Mouse (Mus musculus) stomach, embryonic 14.5 days (tissue): ENCODE measurements around the gene Tcp11l1. TPM values are rescaled to one million over a fixed set of nuclear protein-coding genes. Genes with fewer than 3 reads are reported as not detected.

Source experiments
- ATAC-seq: fragments of 200-750 bp; cut with Nextera tagmentation; 2 replicates; pipeline ENCODE4 v1.8.0; 2017; ENCODE audit warnings: low read depth, moderate TSS enrichment; ENCODE audit not compliant: insufficient number of reproducible peaks, insufficient read depth, low FRiP score
- H3K27ac ChIP-seq: fragments of 300-500 bp; sonication (generic); 2 replicates; pipeline ENCODE4 v1.5.1; 2014; ENCODE audit warnings: mild to moderate bottlenecking, low read length, moderate library complexity, mixed read lengths
- H3K27me3 ChIP-seq: fragments of 300-500 bp; sonication (generic); 2 replicates; pipeline ENCODE4 v1.6.1; 2014; ENCODE audit warnings: low read length, control low read depth, mixed read lengths; ENCODE audit not compliant: control insufficient read depth, insufficient read depth
- H3K36me3 ChIP-seq: fragments of 300-500 bp; sonication (generic); 2 replicates; pipeline ENCODE4 v1.6.1; 2014; ENCODE audit warnings: mild to moderate bottlenecking, control low read depth, low read length, moderate library complexity, mixed read lengths; ENCODE audit not compliant: control insufficient read depth, insufficient read depth
- H3K4me1 ChIP-seq: fragments of 300-500 bp; sonication (generic); 2 replicates; pipeline ENCODE4 v1.6.1; 2014; ENCODE audit warnings: low read length, control low read depth, mixed read lengths; ENCODE audit not compliant: control insufficient read depth, insufficient read depth
- H3K4me2 ChIP-seq: fragments of 300-500 bp; sonication (generic); replicated peaks from 2 replicates; pipeline ENCODE4 v1.6.1; 2014; ENCODE audit warnings: low read depth, low read length, control low read depth
- H3K4me3 ChIP-seq: fragments of 300-500 bp; sonication (generic); 2 replicates; pipeline ENCODE4 v1.5.1; 2014; ENCODE audit warnings: low read depth, low read length, control low read depth
- H3K9ac ChIP-seq: fragments of 300-500 bp; sonication (generic); replicated peaks from 2 replicates; pipeline ENCODE4 v1.6.1; 2014; ENCODE audit warnings: low read depth, mild to moderate bottlenecking, control low read depth, low read length, moderate library complexity, mixed read lengths
- H3K9me3 ChIP-seq: fragments of 300-500 bp; sonication (generic); 2 replicates; pipeline ENCODE4 v1.6.1; 2016; ENCODE audit warnings: low read depth, low read length, control low read depth; ENCODE audit not compliant: control insufficient read depth
- WGBS: fragments of 180-500 bp; shearing (Covaris S2); extraction: QIAGEN DNeasy Blood & Tissue Kit; methylation state at CpG from one replicate; pipeline ENCODE4 v1.1.7; 2014; 5-methylcytosine and 5-hydroxymethylcytosine counted together
- polyA plus RNA-seq: library from polyadenylated mRNA; unstranded; fragments of >200 nt; fragmentation: Nextera tagmentation; extraction: Ambion mirVana; gene quantifications from 2 replicates; pipeline ENCODE4 v1.2.1, GENCODE M21; 2014

Gene Tcp11l1
- polyA plus RNA-seq = 46.1 and 55.2 TPM in 2 replicates

DNA sequence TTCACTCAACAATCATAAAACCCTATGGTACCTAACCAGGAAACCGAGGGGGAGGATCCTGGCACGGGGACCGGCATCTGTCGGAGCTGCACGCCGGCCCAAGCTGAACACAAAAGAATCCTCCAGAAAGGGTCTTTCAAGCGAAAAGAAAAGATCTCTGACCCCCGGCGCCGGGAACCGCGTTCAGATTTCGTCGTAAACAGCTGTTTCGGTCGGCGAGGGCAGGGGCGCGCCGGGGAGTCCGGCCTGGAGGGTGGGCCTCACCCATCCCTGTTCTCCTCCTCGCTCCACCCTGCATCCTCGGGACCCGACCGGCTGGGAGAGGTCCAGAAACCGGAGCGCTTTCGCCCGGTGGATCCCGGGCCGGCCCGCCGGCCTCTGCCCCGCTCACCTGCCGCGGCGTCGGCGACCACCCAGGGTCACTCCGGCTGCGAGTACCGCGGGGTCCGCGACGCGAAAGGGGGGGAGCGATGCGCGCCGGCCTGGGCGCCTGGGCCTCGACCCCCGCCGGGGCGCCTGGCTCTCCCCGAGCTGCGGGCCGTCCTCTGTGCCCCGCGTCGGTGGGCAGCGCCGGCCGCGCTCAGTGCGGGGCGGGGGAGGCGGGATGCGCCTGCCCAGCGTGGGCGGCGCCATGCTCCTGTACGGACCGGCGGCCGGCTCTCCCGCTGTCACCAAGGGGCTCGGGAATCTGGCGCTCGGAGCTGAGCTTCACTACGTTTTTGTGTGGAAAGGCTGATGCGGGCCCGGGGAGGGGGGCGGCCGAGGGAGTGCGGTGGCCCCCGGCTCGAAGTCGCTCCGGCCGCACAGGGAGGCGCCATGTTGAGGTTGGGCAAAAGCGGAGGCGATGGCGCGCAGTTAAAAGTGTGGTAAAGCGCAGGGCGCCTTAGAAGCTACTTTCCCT is at the start of gene Tcp11l1:
TSS of gene Tcp11l1 (minus strand) at position 585 of the 901 bp plus-strand sequence.
- ATAC-seq = peak; percentile 89
- Histone ChIP-seq H3K4me3 (peak within 1 kb of the TSS; percentile 59), H3K4me1 (0 out of 2 replicates have a peak, but pooled peaks cover 4% of the 10 kb centered on the region), H3K9me3 (no peaks in the 10 kb centered on the region), H3K27me3 (no peaks in the 10 kb centered on the region), H3K27ac (peak within 1 kb of the TSS; percentile 70), H3K9ac (peak within 1 kb of the TSS; percentile 67), H3K4me2 (peak within 1 kb of the TSS; percentile 66), H3K36me3 (no peaks in the 10 kb centered on the region; the same call in 1 of the 2 replicates)
- under 1% methylated on average over 78 of the region's 99 CpGs for WGBS

GRCm38 (mm10) chr2:104750611-104751010 is 38.6 kb upstream of the Tcp11l1 start:
- Histone ChIP-seq H3K4me1 (no peaks in the 10 kb centered on the region), H3K9me3 (no peaks in the 10 kb centered on the region), H3K4me2 (no peak overlapping the region), H3K27ac (no peak overlapping the region), H3K9ac (no peak overlapping the region), H3K27me3 (no peaks in the 10 kb centered on the region), H3K4me3 (no peak overlapping the region), H3K36me3 (peaks cover 4% of the 10 kb centered on the region; the same call in 1 of the 2 replicates)
- no peak for ATAC-seq
- WGBS = 63% methylated on average over 3 of the region's 3 CpGs

DNA sequence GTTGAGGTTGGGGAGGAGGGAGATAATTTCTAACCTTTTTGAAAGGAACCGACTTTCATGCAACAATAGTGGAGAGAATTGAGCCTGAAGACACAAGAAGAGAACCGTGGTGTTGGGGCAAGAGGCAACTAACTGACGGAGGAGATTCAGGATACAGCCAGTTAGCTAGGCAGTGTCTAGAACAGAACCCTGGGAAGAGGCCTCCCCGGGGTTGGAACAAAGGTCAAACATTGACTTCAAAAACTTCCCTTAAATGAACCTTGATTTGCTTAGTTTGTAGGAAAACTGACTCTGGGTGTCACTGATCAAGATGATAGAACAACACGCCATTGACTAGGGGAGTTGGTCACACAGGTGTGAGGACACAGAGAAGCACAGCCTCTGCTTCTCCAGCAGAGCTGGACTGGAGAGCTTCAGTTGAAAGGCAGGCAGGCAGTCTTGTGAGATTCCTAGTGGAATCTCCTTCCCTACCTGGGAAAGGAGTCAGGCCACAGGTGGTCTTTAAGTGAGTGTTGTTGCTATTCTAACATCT is 36.7 kb upstream of the Tcp11l1 start:
- no peak for ATAC-seq
- Histone ChIP-seq H3K27me3 (no peaks in the 10 kb centered on the region), H3K9ac (no peak overlapping the region), H3K27ac (no peak overlapping the region), H3K4me3 (no peak overlapping the region), H3K4me2 (no peak overlapping the region), H3K9me3 (no peaks in the 10 kb centered on the region), H3K4me1 (no peaks in the 10 kb centered on the region), H3K36me3 (peaks cover 4% of the 10 kb centered on the region; the same call in 1 of the 2 replicates)
- WGBS = 80% methylated on average over 5 of the region's 5 CpGs

GRCm38 (mm10) chr2:104746251-104746650 is 34.3 kb upstream of the Tcp11l1 start:
- Histone ChIP-seq H3K4me3 (no peak overlapping the region), H3K4me2 (no peak overlapping the region), H3K27me3 (no peaks in the 10 kb centered on the region), H3K4me1 (peaks cover 5% of the 10 kb centered on the region), H3K36me3 (no peaks in the 10 kb centered on the region), H3K27ac (no peak overlapping the region), H3K9me3 (no peaks in the 10 kb centered on the region), H3K9ac (no peak overlapping the region)
- 48% methylated on average over 8 of the region's 8 CpGs for whole genome bisulfite sequencing
- ATAC-seq = no peak

DNA sequence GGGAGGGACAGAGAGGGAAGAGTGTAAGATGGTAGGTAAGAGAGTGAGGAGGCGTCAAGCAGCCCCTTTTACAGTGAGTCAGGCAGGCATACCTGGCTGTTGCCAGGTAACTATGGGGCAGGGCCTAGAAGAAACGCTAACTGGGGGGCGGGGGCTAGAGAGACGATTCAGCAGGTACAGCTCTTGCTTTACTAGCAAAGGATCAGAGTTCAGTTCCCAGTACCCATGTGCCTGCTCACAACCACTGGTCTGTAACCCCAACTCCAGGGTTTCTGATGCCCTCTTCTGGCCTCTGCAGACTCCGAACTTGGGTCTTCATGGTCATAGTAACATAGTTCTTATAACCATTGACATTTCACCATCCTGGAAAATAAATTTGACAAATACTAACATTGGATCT is 32.0 kb upstream of the Tcp11l1 start:
- Histone ChIP-seq H3K4me1 (peaks cover 9% of the 10 kb centered on the region), H3K9ac (no peak overlapping the region), H3K36me3 (no peaks in the 10 kb centered on the region), H3K4me2 (no peak overlapping the region), H3K27ac (no peak overlapping the region), H3K4me3 (no peak overlapping the region), H3K27me3 (no peaks in the 10 kb centered on the region), H3K9me3 (no peaks in the 10 kb centered on the region)
- 42% methylated on average over 4 of the region's 5 CpGs for WGBS
- ATAC-seq = no peak

DNA sequence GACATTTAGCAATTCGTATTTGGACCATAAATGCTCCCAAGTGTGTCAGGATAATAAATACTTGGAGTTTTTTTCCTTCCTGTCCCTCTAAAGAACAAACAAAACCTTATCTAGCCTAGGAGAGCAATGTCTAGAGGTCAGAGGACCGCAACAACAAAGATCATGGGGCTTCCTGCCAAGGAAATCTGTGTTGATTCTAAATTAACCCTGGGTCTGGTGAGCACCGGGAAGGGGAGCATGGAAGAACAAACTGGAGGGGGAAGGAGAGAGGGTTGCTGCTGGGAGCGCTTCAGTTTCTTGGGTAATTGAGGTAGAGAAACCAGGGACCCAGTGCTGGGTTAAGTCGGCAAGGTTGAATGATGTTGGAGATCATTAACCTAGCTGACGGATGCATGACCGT is 31.2 kb upstream of the Tcp11l1 start:
- peak overlapping the region; percentile 86 for H3K4me2 ChIP-seq
- peak overlapping the region; percentile 78; the same call in 1 of the 2 replicates for H3K9ac ChIP-seq
- H3K27ac ChIP-seq = no peak overlapping the region
- H3K4me1 ChIP-seq = peaks cover 9% of the 10 kb centered on the region
- H3K36me3 ChIP-seq = no peaks in the 10 kb centered on the region
- WGBS = 20% methylated on average over 7 of the region's 7 CpGs
- H3K4me3 ChIP-seq = peak overlapping the region; percentile 81
- no peaks in the 10 kb centered on the region for H3K27me3 ChIP-seq
- no peaks in the 10 kb centered on the region for H3K9me3 ChIP-seq
- no peak for ATAC-seq

GRCm38 (mm10) chr2:104742741-104743064 is 30.7 kb upstream of the Tcp11l1 start, which contains the start of gene Depdc7:
Depdc7 (minus strand) TSS chr2:104742878.
- WGBS = 0% methylated on average over 30 of the region's 31 CpGs
- Histone ChIP-seq H3K9ac (peak within 1 kb of the TSS; percentile 78), H3K27ac (peak within 1 kb of the TSS; percentile 63; the same call in 1 of the 2 replicates)

GRCm38 (mm10) chr2:104741896-104742740 is 30.1 kb upstream of the Tcp11l1 start:
- Histone ChIP-seq H3K4me1 (peaks cover 9% of the 10 kb centered on the region), H3K9ac (peak overlapping the region; percentile 78), H3K4me2 (peak overlapping the region; percentile 86), H3K36me3 (no peaks in the 10 kb centered on the region), H3K27me3 (no peaks in the 10 kb centered on the region), H3K27ac (peak overlapping the region; percentile 63; the same call in 1 of the 2 replicates), H3K4me3 (peak overlapping the region; percentile 81), H3K9me3 (no peaks in the 10 kb centered on the region)
- ATAC-seq = peak; percentile 34; the same call in 1 of the 2 replicates
- 3% methylated on average over 44 of the region's 46 CpGs for WGBS

More at GRCm38 (mm10) chr2:104742741-104743064, 30.7 kb upstream of the Tcp11l1 start, which contains the start of gene Depdc7:
- H3K4me1 ChIP-seq = peaks cover 9% of the 10 kb centered on the region
- peak within 1 kb of the TSS; percentile 81 for H3K4me3 ChIP-seq
- H3K27me3 ChIP-seq = no peaks in the 10 kb centered on the region
- no peaks in the 10 kb centered on the region for H3K9me3 ChIP-seq
- ATAC-seq = peak; percentile 96
- H3K4me2 ChIP-seq = peak within 1 kb of the TSS; percentile 86
- H3K36me3 ChIP-seq = no peaks in the 10 kb centered on the region
